Mouse (Mus musculus): Measurements from ENCODE around the gene Chrm1. TPM values are rescaled to one million over a fixed set of nuclear protein-coding genes. Genes with fewer than 3 reads are reported as not detected.
A peak's percentile ranks its signal among the peaks of the same experiment; 100 is the strongest.

Chrm1 gene
- polyA plus RNA-seq (2016; fragmentation: Nextera tagmentation; extraction: Ambion mirVana) = 0.04 and 0.09 TPM in 2 replicates

DNA sequence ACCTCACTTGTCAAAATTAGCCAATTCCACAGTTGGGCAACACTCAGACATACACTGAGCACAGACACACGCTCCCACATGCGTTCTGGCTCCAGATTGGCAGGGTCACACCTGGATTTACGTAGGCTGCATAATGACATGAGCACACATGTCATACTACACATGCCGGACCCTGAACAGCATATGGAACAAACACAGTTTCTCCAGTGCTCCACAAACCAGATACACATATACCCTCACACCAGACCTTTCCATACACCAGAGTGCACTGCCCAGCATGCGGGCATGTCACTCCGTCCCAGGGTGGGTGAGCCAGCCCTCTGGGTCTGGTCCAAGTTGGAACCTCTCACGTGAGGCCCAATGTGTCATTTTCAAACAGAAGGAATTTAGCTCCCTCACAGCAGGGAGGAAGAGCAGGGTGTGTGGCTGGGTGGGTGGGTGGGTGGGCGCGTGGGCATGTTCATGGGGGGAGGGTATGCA lies at the start of gene Chrm1:
Gene Chrm1 (plus strand): TSS at position 430 of the 480 bp plus-strand sequence.
- H3K27me3 ChIP-seq (replicated peaks; ENCODE audit: low read depth, poor library complexity, severe bottlenecking) = peaks cover 48% of the 10 kb centered on the region
- peak within 1 kb of the TSS; percentile 63 for H3K4me3 ChIP-seq
- H3K27ac ChIP-seq (replicated peaks) = peak within 1 kb of the TSS; percentile 27; the same call in 1 of the 2 replicates

DNA sequence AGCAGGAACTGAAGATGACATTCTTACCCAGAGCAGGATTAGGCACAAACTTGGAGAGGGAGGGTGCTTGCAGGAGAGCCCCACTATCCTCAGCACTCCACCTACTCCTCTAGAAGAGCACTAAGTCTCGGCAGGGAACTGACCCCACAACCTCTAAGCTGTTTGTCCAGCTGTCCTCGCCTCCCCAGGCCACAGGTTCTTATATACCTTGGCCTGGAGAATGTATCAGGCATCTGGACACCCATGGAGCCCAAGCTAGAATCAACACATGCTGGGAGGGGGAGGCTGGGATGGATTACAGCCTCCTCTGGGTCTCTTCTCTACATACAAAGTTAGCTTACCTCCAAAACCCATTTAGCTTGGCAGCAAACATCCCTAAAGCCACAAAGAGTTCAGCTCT lies 49.2 kb upstream of the Chrm1 start:
- no peak overlapping the region for H3K27ac ChIP-seq (replicated peaks)
- H3K9me3 ChIP-seq = no peaks in the 10 kb centered on the region
- 41% methylated on average over 2 of the region's 2 CpGs for WGBS
- no peaks in the 10 kb centered on the region; the same call in 1 of the 2 replicates for H3K27me3 ChIP-seq (replicated peaks; ENCODE audit: low read depth, poor library complexity, severe bottlenecking)
- H3K36me3 ChIP-seq (replicated peaks) = no peaks in the 10 kb centered on the region
- DNase-seq (ENCODE audit: low spot score) = no peak
- H3K4me1 ChIP-seq = peaks cover 6% of the 10 kb centered on the region
- no peak overlapping the region for H3K4me3 ChIP-seq

More for the DNA sequence above, at the start of gene Chrm1:
- Histone ChIP-seq H3K9me3 (no peaks in the 10 kb centered on the region), H3K4me1 (peaks cover 29% of the 10 kb centered on the region), H3K36me3 (replicated peaks) (no peaks in the 10 kb centered on the region)
- WGBS = 79% methylated on average over 9 of the region's 9 CpGs
- DNase-seq (ENCODE audit: low spot score) = no peak

DNA sequence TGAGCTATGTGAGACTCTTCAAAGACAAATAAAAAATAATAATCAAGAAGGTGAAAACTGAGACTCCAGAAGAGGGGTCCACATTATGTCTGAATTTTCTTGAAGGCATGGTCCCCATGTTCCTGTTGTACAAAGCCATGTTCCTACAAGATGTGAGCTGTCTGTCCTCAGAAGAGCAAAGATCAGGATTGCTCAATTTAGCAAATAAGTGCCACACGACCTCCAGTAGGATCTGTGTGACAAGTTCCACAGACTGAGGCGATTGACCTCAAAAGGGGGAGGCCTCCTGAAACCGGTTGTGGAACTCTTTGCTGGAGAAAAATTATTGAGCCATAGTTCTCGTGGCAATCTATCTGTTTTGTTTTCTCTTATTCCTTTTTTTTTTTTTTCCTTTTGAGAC lies 47.3 kb upstream of the Chrm1 start:
- 74% methylated on average over 4 of the region's 4 CpGs for WGBS
- no peak overlapping the region for H3K27ac ChIP-seq (replicated peaks)
- no peaks in the 10 kb centered on the region for H3K36me3 ChIP-seq (replicated peaks)
- DNase-seq (ENCODE audit: low spot score) = no peak
- H3K4me3 ChIP-seq = no peak overlapping the region
- H3K4me1 ChIP-seq = peaks cover 6% of the 10 kb centered on the region
- H3K27me3 ChIP-seq (replicated peaks; ENCODE audit: low read depth, poor library complexity, severe bottlenecking) = no peaks in the 10 kb centered on the region
- no peaks in the 10 kb centered on the region for H3K9me3 ChIP-seq

DNA sequence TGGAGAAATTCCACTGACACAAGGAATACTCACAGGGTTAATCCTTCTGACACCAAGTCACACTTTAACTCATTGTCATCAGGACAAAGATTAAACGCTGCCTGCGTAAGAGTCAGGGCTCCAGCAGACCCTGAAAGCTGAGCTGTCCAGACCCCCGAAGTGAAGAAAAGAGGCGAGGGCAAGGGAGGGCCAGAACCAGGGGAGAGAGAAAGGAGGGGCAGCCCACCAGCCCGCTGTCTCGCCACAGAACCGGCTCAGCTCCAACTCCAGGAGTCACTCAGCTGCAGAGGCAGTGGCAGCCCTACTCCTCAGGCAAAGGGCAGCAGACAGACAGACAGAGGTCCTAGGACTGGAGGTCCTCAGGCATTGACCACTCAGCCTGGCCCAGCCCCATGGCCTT lies 45.7 kb upstream of the Chrm1 start, which contains the start of gene Slc22a6:
Gene Slc22a6 (plus strand): TSS at position 136 of the 400 bp plus-strand sequence.
- Histone ChIP-seq H3K4me3 (no peak within 1 kb of the TSS), H3K9me3 (no peaks in the 10 kb centered on the region), H3K4me1 (peaks cover 6% of the 10 kb centered on the region), H3K36me3 (replicated peaks) (no peaks in the 10 kb centered on the region), H3K27me3 (replicated peaks; ENCODE audit: low read depth, poor library complexity, severe bottlenecking) (no peaks in the 10 kb centered on the region), H3K27ac (replicated peaks) (no peak within 1 kb of the TSS)
- 20% methylated on average over 7 of the region's 7 CpGs for WGBS
- DNase-seq (ENCODE audit: low spot score) = no peak

DNA sequence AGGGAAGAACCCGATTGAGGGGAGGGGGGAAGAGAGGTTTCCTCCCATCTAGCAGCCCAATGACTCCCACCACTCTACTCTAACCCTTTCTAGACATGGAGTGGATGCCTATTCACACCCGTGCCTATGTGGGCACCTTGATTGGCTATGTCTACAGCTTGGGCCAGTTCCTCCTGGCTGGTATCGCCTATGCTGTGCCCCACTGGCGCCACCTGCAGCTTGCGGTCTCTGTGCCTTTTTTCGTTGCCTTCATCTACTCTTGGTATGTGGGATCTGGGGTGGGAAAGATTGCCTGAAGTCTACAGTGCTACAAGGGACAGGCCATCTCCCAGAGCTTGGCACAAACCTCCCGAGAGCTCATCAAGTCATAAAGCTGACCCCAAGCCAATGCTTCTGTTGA lies 42.5 kb upstream of the Chrm1 start:
- H3K4me3 ChIP-seq = no peak overlapping the region
- H3K27ac ChIP-seq (replicated peaks) = no peak overlapping the region
- WGBS = 92% methylated on average over 7 of the region's 7 CpGs
- peaks cover 6% of the 10 kb centered on the region for H3K4me1 ChIP-seq
- DNase-seq (ENCODE audit: low spot score) = no peak
- no peaks in the 10 kb centered on the region for H3K9me3 ChIP-seq
- no peaks in the 10 kb centered on the region for H3K27me3 ChIP-seq (replicated peaks; ENCODE audit: low read depth, poor library complexity, severe bottlenecking)
- no peaks in the 10 kb centered on the region for H3K36me3 ChIP-seq (replicated peaks)

DNA sequence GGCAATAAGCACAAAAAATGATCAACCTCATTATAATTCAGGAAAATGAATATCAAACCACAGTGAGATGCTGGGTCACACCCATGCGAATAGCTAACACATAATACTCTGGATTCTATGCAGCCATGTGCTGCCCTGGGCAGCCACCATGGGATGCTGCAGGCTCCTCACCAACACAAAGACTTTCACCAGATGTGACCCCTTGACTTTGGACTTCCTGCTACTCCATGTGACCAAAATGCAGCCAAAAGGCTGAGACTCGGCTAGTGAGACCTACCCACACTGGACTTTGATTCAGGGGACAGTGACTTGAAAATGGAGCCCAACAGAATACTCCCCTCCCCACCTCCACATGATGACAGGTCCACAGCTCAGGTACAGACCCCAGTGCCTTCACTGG lies 33.3 kb upstream of the Chrm1 start:
- WGBS = 54% methylated on average over 2 of the region's 2 CpGs
- Histone ChIP-seq H3K4me3 (no peak overlapping the region), H3K27ac (replicated peaks) (no peak overlapping the region), H3K27me3 (replicated peaks; ENCODE audit: low read depth, poor library complexity, severe bottlenecking) (no peaks in the 10 kb centered on the region), H3K4me1 (0 out of 2 replicates have a peak, but pooled peaks cover 4% of the 10 kb centered on the region), H3K9me3 (no peaks in the 10 kb centered on the region), H3K36me3 (replicated peaks) (no peaks in the 10 kb centered on the region)
- DNase-seq (ENCODE audit: low spot score) = peak; percentile 13

DNA sequence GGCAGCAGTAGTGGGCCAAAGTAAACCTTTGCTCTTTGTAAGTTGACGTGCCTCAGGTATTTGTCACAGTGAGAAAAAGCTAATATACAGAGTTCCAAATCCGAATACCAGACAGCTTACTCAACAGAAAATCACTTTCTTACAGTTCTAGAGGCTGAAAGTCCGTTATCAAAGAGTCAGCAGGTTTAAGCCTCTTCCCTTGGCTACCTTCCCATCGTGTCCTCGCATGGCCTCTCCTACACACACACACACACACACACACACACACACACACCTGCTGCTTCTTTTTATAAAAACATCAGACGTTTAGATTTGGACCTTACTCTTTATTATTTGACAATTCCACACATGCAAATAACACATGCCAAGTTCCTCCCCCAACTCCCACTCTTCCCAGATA lies 32.8 kb upstream of the Chrm1 start:
- no peaks in the 10 kb centered on the region for H3K27me3 ChIP-seq (replicated peaks; ENCODE audit: low read depth, poor library complexity, severe bottlenecking)
- H3K9me3 ChIP-seq = no peaks in the 10 kb centered on the region
- 0 out of 2 replicates have a peak, but pooled peaks cover 4% of the 10 kb centered on the region for H3K4me1 ChIP-seq
- 84% methylated on average over 6 of the region's 6 CpGs for WGBS
- no peak overlapping the region for H3K27ac ChIP-seq (replicated peaks)
- H3K36me3 ChIP-seq (replicated peaks) = no peaks in the 10 kb centered on the region
- no peak overlapping the region for H3K4me3 ChIP-seq
- DNase-seq (ENCODE audit: low spot score) = no peak

DNA sequence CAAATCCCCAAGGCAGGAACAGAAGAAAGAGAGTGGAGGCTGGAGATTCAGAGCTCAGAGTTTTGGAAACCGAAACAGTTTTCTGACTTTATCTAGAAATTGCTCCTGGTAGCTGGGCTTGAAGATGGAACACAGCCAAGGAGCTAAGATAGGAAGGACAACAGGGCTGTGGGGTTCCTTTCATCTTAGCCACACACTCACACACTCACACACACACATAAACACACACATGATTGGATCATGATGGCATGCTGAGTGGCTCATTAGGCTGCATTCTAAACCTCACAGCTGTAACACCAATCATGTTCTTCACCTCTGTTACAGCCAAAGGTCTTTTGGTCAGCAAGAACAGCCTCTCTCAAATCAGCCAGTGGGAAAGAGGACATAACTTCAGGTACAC lies 31.6 kb upstream of the Chrm1 start:
- DNase-seq (ENCODE audit: low spot score) = no peak
- no peak overlapping the region for H3K27ac ChIP-seq (replicated peaks)
- WGBS = 85% methylated on average over 1 of the region's 1 CpGs
- H3K36me3 ChIP-seq (replicated peaks) = no peaks in the 10 kb centered on the region
- H3K4me3 ChIP-seq = no peak overlapping the region
- H3K9me3 ChIP-seq = no peaks in the 10 kb centered on the region
- no peaks in the 10 kb centered on the region for H3K27me3 ChIP-seq (replicated peaks; ENCODE audit: low read depth, poor library complexity, severe bottlenecking)
- 0 out of 2 replicates have a peak, but pooled peaks cover 4% of the 10 kb centered on the region for H3K4me1 ChIP-seq

DNA sequence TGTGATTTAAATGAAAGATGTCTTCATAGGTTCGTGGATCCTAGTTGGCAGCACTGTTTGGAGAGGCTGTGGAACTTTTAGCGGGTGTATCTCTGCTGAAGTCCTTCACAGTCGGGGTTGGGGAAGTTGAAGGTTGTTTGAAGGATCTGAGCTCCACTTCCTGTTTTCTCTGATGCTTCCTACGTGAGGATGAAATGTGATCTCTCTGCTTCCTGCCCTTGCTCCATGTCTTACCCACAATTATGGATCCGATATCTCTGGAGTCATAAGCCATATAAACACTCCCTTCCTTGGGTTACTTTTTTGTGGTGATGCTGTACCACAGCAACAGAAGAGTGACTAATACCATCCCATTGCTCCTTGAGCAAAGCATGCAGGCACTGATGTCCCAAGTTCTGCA lies 21.5 kb upstream of the Chrm1 start:
- no peak for DNase-seq (ENCODE audit: low spot score)
- Histone ChIP-seq H3K4me1 (peaks cover 18% of the 10 kb centered on the region), H3K4me3 (no peak overlapping the region), H3K9me3 (no peaks in the 10 kb centered on the region), H3K27me3 (replicated peaks; ENCODE audit: low read depth, poor library complexity, severe bottlenecking) (no peaks in the 10 kb centered on the region), H3K36me3 (replicated peaks) (no peaks in the 10 kb centered on the region), H3K27ac (replicated peaks) (no peak overlapping the region)
- 50% methylated on average over 5 of the region's 5 CpGs for WGBS

DNA sequence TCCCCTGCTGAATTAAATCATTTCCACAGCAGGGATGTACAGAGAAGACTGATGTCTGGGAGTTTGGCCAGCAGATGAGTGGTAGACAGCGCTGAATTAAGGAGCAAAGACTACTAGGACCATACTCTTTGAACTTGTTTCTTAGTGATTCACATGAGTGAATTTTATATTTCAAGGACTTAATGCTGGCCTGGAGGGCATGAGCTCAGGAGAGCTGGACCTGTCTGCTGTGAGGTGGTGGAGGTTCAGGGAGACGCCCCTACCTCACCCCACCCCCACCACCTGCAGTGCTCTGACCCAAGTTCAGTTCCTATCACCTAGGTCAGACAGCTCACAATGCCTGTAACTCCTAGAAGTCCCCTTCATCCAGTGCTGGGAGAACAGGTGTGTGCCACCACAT lies 17.2 kb upstream of the Chrm1 start:
- no peaks in the 10 kb centered on the region for H3K9me3 ChIP-seq
- DNase-seq (ENCODE audit: low spot score) = no peak
- H3K27me3 ChIP-seq (replicated peaks; ENCODE audit: low read depth, poor library complexity, severe bottlenecking) = no peaks in the 10 kb centered on the region
- no peak overlapping the region for H3K4me3 ChIP-seq
- H3K4me1 ChIP-seq = peaks cover 21% of the 10 kb centered on the region
- H3K27ac ChIP-seq (replicated peaks) = no peak overlapping the region
- no peaks in the 10 kb centered on the region for H3K36me3 ChIP-seq (replicated peaks)
- WGBS = 65% methylated on average over 2 of the region's 2 CpGs

DNA sequence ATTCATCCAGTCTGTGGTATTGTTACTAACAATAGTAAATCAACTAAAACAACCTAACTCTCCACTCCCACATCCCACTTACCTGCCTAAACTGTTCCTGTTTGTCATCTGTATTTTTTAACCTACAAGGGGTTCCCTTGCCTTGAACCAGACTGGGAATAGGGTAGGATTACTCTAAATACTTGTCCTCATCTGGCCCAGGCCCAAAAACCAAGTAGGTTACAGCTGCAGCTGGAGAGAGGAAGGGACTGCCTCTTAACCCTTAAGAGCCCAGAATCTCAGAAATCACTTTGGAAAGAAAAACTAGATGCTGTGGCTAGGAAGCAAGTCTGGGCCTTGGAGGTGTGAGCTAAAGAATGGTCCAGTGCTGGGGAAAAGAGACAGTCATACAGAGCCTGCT lies 7.8 kb upstream of the Chrm1 start:
- no peak overlapping the region for H3K4me3 ChIP-seq
- peaks cover 7% of the 10 kb centered on the region for H3K27me3 ChIP-seq (replicated peaks; ENCODE audit: low read depth, poor library complexity, severe bottlenecking)
- H3K9me3 ChIP-seq = no peaks in the 10 kb centered on the region
- H3K4me1 ChIP-seq = no peaks in the 10 kb centered on the region
- DNase-seq (ENCODE audit: low spot score) = no peak
- no peaks in the 10 kb centered on the region for H3K36me3 ChIP-seq (replicated peaks)
- H3K27ac ChIP-seq (replicated peaks) = no peak overlapping the region

DNA sequence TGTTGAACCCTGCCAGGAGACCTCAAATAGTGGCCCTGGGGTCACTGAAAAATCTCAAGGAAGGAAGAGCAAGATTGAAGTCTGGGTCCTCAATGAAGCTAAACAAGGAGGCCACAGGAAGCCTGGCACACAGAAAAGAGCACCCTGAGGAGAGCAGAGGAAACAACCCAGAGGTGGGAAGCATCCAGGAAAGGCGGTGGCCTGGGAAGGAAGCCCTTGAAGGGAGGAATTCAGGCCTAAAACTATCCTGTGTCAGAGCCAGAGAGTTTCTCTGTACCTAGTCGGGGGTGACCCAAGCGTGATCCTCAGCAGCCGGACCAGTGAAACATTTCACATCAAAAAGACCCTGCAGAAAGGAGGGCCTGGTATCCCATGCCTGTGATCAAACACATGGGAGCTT lies 7.2 kb upstream of the Chrm1 start:
- WGBS = 78% methylated on average over 4 of the region's 4 CpGs
- no peaks in the 10 kb centered on the region for H3K4me1 ChIP-seq
- H3K27me3 ChIP-seq (replicated peaks; ENCODE audit: low read depth, poor library complexity, severe bottlenecking) = peaks cover 12% of the 10 kb centered on the region
- no peak for DNase-seq (ENCODE audit: low spot score)
- H3K27ac ChIP-seq (replicated peaks) = no peak overlapping the region
- H3K4me3 ChIP-seq = no peak overlapping the region
- H3K9me3 ChIP-seq = no peaks in the 10 kb centered on the region
- H3K36me3 ChIP-seq (replicated peaks) = no peaks in the 10 kb centered on the region

DNA sequence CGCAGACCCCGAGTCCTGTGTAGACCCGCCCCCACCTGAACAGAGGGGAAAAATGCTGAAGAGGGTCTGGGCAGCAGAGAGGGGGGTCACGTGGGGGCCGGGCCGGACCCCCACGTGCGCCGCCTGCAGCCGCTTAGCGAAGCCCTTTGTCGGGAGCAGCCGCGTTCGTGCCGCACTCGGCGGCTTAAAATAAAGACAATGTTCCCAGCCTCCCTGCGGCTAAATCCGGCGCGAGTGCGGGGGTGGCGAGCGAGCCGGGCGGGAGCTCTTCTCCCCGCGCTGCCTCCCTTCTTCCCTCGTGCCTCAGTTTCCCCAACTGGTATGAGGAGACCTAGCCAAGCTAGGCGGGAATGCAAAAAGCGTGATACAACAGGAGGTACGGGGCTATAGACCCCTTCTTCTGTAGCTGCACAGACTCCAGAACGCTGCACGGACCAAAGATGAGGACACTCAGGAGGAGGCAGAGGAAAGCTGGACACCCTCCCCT lies 1.7 kb upstream of the Chrm1 start:
- Histone ChIP-seq H3K4me1 (peaks cover 29% of the 10 kb centered on the region), H3K4me3 (peak overlapping the region; percentile 63), H3K9me3 (no peaks in the 10 kb centered on the region), H3K36me3 (replicated peaks) (no peaks in the 10 kb centered on the region), H3K27ac (replicated peaks) (peak overlapping the region; percentile 85), H3K27me3 (replicated peaks; ENCODE audit: low read depth, poor library complexity, severe bottlenecking) (peaks cover 48% of the 10 kb centered on the region)
- peak; percentile 75 for DNase-seq (ENCODE audit: low spot score)
- 2% methylated on average over 35 of the region's 35 CpGs for WGBS
